Mouse (Mus musculus): Measurements from ENCODE around the gene Tnpo1.

GRCm38 (mm10) chr13:98879422-98879821 is 46.8 kb downstream of the Tnpo1 start:
- no peak for TF ChIP-seq POLR2AphosphoS2 (IDR thresholded peaks at IDR 0.05; ENCODE audit: insufficient read length, low read depth)
- TF ChIP-seq E2F4 (IDR thresholded peaks at IDR 0.05; ENCODE audit: insufficient read depth): no peak
- no peak for TF ChIP-seq MAX (IDR thresholded peaks at IDR 0.05; ENCODE audit: low read depth)
- no peak for TF ChIP-seq MYOG (IDR thresholded peaks at IDR 0.05; ENCODE audit: control insufficient read depth in 1 of 3, insufficient read depth in 1 of 3, insufficient read length in 2 of 3, low read depth in 2 of 3)
- TF ChIP-seq POLR2A (IDR thresholded peaks at IDR 0.05; ENCODE audit: insufficient read length, low read depth): no peak
- no peak for TF ChIP-seq MYOD1 (IDR thresholded peaks at IDR 0.05; ENCODE audit: control insufficient read depth in 1 of 3, insufficient read length in 2 of 3, low read depth in 2 of 3)
- no peak for TF ChIP-seq TCF12 (IDR thresholded peaks at IDR 0.05; ENCODE audit: insufficient read depth, poor library complexity, severe bottlenecking)
- TF ChIP-seq USF1 (IDR thresholded peaks at IDR 0.05; ENCODE audit: low read depth): no peak
- TF ChIP-seq SRF (IDR thresholded peaks at IDR 0.05; ENCODE audit: control insufficient read depth, insufficient read length, low read depth): no peak

Measured in myocyte (in vitro differentiated cells).